Mouse (Mus musculus) forebrain, embryonic 11.5 days (tissue): Measurements from ENCODE around the gene Mgat5. TPM values are rescaled to one million over a fixed set of nuclear protein-coding genes. Genes with fewer than 3 reads are reported as not detected.

Experiments
- ATAC-seq: fragments of 200-750 bp; cut with Nextera tagmentation; replicated peaks from 2 replicates; pipeline ENCODE4 v1.8.0; 2017; ENCODE audit warnings: moderate TSS enrichment; ENCODE audit not compliant: low FRiP score
- DNase-seq: peaks from one replicate; pipeline ENCODE4 v3.0.0-alpha.2; 2017; ENCODE audit warnings: low spot score
- H3K27ac ChIP-seq: fragments of 300-500 bp; sonication (generic); 2 replicates; pipeline ENCODE4 v1.5.1; 2014; ENCODE audit warnings: low read depth, low read length
- H3K27me3 ChIP-seq: fragments of 300-500 bp; sonication (generic); 2 replicates; pipeline ENCODE4 v1.6.1; 2014; ENCODE audit warnings: mild to moderate bottlenecking, low read length, mixed read lengths; ENCODE audit not compliant: control insufficient read depth, insufficient read depth
- H3K36me3 ChIP-seq: fragments of 300-500 bp; sonication (generic); 2 replicates; pipeline ENCODE4 v1.6.1; 2014; ENCODE audit warnings: mild to moderate bottlenecking, low read length, moderate library complexity, mixed read lengths; ENCODE audit not compliant: control insufficient read depth, insufficient read depth
- H3K4me1 ChIP-seq: fragments of 300-500 bp; sonication (generic); replicated peaks from 2 replicates; pipeline ENCODE4 v1.6.1; 2014; ENCODE audit warnings: low read length, mixed read lengths; ENCODE audit not compliant: control insufficient read depth, insufficient read depth
- H3K4me2 ChIP-seq: fragments of 300-500 bp; sonication (generic); 2 replicates; pipeline ENCODE4 v1.6.1; 2014; ENCODE audit warnings: low read depth, mild to moderate bottlenecking, low read length, moderate library complexity, mixed read lengths; ENCODE audit not compliant: severe bottlenecking
- H3K4me3 ChIP-seq: fragments of 300-500 bp; sonication (generic); 2 replicates; pipeline ENCODE4 v1.5.1; 2014; ENCODE audit warnings: low read depth, low read length
- H3K9ac ChIP-seq: fragments of 300-500 bp; sonication (generic); 2 replicates; pipeline ENCODE4 v1.6.1; 2014; ENCODE audit warnings: low read length
- H3K9me3 ChIP-seq: fragments of 300-500 bp; sonication (generic); 2 replicates; pipeline ENCODE4 v1.6.1; 2016; ENCODE audit warnings: low read length, mixed read lengths; ENCODE audit not compliant: control insufficient read depth
- WGBS: fragments of 180-500 bp; shearing (Covaris S2); extraction: QIAGEN DNeasy Blood & Tissue Kit; methylation state at CpG from one replicate; pipeline ENCODE4 v1.1.7; 2014; 5-methylcytosine and 5-hydroxymethylcytosine counted together
- polyA plus RNA-seq: library from polyadenylated mRNA; unstranded; fragments of >200 nt; fragmentation: Nextera tagmentation; extraction: Ambion mirVana; gene quantifications from 2 replicates; pipeline ENCODE4 v1.2.1, GENCODE M21; 2014

Gene Mgat5
- polyA plus RNA-seq, 1 experiment from 2014 or later: 6.6 TPM

DNA sequence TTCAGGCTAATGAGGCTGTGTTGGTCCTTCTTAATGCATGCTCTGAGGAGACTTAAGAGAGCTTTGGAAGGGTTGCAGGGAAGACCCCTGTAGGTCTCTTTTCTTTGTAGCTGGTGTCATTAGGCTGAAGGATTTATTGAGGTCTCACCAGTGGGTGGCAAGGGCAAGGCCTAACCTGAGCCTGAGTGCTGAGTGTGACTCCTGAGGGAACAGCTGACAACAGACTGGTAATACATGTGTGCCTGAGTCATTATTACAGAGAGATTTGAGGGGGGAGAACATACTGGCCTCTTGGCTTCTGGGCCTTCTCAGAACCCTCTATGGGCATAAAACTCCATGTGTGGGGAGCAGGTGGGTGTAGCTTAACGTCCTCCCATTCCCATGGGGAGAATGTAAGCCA lies 8.0 kb downstream of the Mgat5 start:
- DNase-seq: no peak
- Histone ChIP-seq H3K27ac (no peak overlapping the region), H3K4me2 (no peak overlapping the region), H3K4me1 (0 out of 2 replicates have a peak, but pooled peaks cover 2% of the 10 kb centered on the region), H3K36me3 (no peaks in the 10 kb centered on the region), H3K9ac (no peak overlapping the region), H3K4me3 (no peak overlapping the region), H3K27me3 (no peaks in the 10 kb centered on the region), H3K9me3 (no peaks in the 10 kb centered on the region)
- no peak for ATAC-seq
- WGBS: 40% methylated on average over 1 of the region's 1 CpGs

DNA sequence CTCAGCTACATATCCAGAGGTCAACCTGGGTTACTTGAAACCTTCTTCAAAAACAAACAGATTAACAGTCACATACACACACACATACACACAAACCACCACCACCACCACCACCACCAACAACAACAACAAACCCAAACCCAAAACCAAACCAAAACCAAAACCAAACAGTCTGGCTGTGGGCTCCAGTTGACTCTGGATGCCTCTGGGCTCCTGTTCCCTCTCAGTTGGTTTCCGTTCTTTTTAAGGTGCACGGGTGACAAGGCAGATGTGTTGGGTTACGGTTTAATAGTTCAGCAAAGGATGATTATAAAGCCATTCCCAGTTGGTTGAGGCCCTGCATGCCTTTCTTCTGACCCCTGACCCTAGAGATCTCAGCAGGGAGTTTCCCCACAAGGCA lies 8.6 kb downstream of the Mgat5 start:
- Histone ChIP-seq H3K27ac (no peak overlapping the region), H3K4me1 (0 out of 2 replicates have a peak, but pooled peaks cover 2% of the 10 kb centered on the region), H3K9me3 (no peaks in the 10 kb centered on the region), H3K36me3 (no peaks in the 10 kb centered on the region), H3K9ac (no peak overlapping the region), H3K27me3 (no peaks in the 10 kb centered on the region), H3K4me3 (no peak overlapping the region), H3K4me2 (no peak overlapping the region)
- WGBS: 70% methylated on average over 3 of the region's 3 CpGs
- DNase-seq (no peak), ATAC-seq (no peak)

DNA sequence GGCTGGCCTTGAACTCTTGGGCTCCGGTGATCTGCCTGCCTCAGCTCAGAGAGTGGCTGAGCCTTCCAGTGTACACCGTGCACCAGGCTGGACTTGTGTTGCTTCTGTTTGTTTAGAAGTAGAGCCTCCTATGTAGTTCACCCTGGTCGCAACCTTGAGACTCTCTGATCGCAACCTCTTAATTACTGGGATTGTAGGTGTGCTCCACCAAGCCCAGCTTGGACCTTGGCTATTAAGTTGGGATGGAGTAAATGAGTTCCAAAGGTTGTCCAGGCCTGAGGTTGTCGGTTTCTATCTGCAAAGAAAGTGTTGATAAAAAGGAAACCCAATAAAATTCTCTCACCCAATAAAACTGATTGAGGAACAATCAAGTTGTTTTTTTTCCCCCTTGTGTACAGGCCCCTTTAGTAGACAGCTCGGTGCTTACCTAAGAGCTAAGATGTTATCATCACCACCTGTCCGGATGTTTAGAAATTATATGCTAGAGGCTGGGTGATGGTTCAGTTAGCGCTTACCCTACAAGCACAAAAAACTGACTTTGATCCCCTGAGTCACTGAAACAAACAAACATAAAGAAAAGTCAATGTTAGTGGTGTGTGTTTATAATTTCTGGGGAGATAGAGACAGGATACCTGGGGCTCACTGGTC lies 9.9 kb downstream of the Mgat5 start:
- Histone ChIP-seq H3K4me3 (no peak overlapping the region), H3K27ac (no peak overlapping the region), H3K4me1 (0 out of 2 replicates have a peak, but pooled peaks cover 2% of the 10 kb centered on the region), H3K36me3 (no peaks in the 10 kb centered on the region), H3K4me2 (no peak overlapping the region), H3K9me3 (no peaks in the 10 kb centered on the region), H3K9ac (no peak overlapping the region), H3K27me3 (no peaks in the 10 kb centered on the region)
- 95% methylated on average over 8 of the region's 8 CpGs for WGBS
- no peak for ATAC-seq
- DNase-seq: no peak

DNA sequence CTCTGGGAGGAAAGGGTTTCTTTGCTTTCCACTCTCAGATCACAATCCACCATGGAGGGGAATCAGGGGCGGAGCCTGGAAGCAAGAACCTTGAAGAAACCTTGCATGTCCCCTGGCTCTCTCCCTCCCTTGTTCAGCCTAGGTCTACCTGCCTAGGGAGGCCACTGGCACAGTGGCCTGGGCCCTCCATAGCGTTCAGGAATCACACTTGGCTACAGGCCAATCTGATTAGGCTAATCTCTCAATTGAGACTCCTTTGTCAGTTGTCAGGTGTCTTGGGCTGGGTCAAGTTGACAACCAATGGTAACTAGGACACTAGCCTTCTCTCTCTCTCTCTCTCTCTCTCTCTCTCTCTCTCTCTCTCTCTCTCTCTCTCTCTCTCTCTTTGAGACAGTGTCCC lies 12.2 kb downstream of the Mgat5 start:
- 0 out of 2 replicates have a peak, but pooled peaks cover 2% of the 10 kb centered on the region for H3K4me1 ChIP-seq
- H3K27ac ChIP-seq: no peak overlapping the region
- no peak overlapping the region for H3K4me3 ChIP-seq
- H3K4me2 ChIP-seq: no peak overlapping the region
- H3K36me3 ChIP-seq: no peaks in the 10 kb centered on the region
- DNase-seq (no peak), ATAC-seq (no peak)
- H3K9me3 ChIP-seq: no peaks in the 10 kb centered on the region
- no peaks in the 10 kb centered on the region for H3K27me3 ChIP-seq
- H3K9ac ChIP-seq: no peak overlapping the region
- 61% methylated on average over 2 of the region's 2 CpGs for WGBS

GRCm38 (mm10) chr1:127217665-127218064 lies 12.8 kb downstream of the Mgat5 start:
- Histone ChIP-seq H3K27ac (no peak overlapping the region), H3K4me3 (no peak overlapping the region), H3K27me3 (no peaks in the 10 kb centered on the region), H3K36me3 (no peaks in the 10 kb centered on the region), H3K9me3 (no peaks in the 10 kb centered on the region), H3K4me1 (0 out of 2 replicates have a peak, but pooled peaks cover 2% of the 10 kb centered on the region), H3K9ac (no peak overlapping the region), H3K4me2 (no peak overlapping the region)
- ATAC-seq (no peak), DNase-seq (no peak)
- WGBS: 69% methylated on average over 4 of the region's 4 CpGs

- H3K27me3 ChIP-seq: no peaks in the 10 kb centered on the region
- H3K36me3 ChIP-seq: no peaks in the 10 kb centered on the region
- H3K4me1 ChIP-seq: 0 out of 2 replicates have a peak, but pooled peaks cover 2% of the 10 kb centered on the region
- WGBS: 86% methylated on average over 7 of the region's 7 CpGs
- no peak overlapping the region for H3K4me3 ChIP-seq
- no peak for ATAC-seq
- no peak overlapping the region for H3K9ac ChIP-seq
- H3K9me3 ChIP-seq: no peaks in the 10 kb centered on the region
- no peak overlapping the region for H3K4me2 ChIP-seq
- DNase-seq: no peak
- no peak overlapping the region for H3K27ac ChIP-seq
These were observed 13.4 kb downstream of the Mgat5 start for GRCm38 (mm10) chr1:127218182-127218581.

DNA sequence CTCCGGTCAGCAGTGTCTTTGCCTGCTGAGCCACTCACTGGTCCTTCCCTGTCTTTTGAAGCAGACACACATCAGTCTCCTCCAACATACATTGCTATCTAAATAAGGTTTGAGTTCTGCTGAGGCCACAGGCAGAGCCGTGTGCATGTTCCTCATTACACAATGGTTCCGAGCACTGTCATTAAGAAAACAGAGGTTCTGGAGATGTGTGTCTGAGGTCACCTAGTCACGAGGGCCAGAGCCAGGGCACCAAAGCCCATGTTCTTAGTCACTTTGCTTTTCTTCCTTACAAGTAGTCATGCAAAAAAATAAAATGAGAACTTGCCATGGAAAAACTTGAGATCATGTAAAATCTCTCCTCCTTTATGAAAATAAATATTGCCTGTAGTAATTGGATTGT lies 14.3 kb downstream of the Mgat5 start:
- ATAC-seq (no peak), DNase-seq (no peak)
- WGBS: 87% methylated on average over 4 of the region's 4 CpGs
- H3K9me3 ChIP-seq: no peaks in the 10 kb centered on the region
- no peak overlapping the region for H3K9ac ChIP-seq
- no peak overlapping the region for H3K4me3 ChIP-seq
- no peaks in the 10 kb centered on the region for H3K36me3 ChIP-seq
- H3K4me2 ChIP-seq: no peak overlapping the region
- H3K27me3 ChIP-seq: no peaks in the 10 kb centered on the region
- 0 out of 2 replicates have a peak, but pooled peaks cover 2% of the 10 kb centered on the region for H3K4me1 ChIP-seq
- H3K27ac ChIP-seq: no peak overlapping the region

DNA sequence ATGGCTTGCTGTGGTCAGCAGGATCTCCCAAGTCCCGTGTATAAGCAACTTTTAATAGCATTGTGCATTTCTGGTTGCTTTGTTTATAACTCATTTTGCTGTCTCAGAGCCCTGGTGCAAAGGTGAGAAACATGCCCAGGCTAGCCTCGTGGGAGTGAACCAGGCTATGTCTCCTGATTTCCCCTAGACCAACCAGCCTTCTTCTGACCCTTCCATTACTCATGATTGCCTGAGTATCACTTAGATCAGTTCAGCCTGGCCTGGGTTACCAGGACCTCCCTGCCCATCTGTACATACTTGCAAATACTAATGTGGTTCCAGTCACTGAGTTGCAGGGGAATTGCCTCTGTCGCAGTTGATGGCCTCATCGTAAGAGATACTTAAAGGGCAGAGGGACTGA lies 14.8 kb downstream of the Mgat5 start:
- 0 out of 2 replicates have a peak, but pooled peaks cover 2% of the 10 kb centered on the region for H3K4me1 ChIP-seq
- no peaks in the 10 kb centered on the region for H3K27me3 ChIP-seq
- no peak overlapping the region for H3K4me3 ChIP-seq
- H3K4me2 ChIP-seq: no peak overlapping the region
- no peak overlapping the region for H3K9ac ChIP-seq
- H3K36me3 ChIP-seq: no peaks in the 10 kb centered on the region
- no peak for DNase-seq
- H3K9me3 ChIP-seq: no peaks in the 10 kb centered on the region
- no peak for ATAC-seq
- no peak overlapping the region for H3K27ac ChIP-seq
- WGBS: 90% methylated on average over 4 of the region's 4 CpGs
